Mouse (Mus musculus) kidney, postnatal 0 days (tissue): ENCODE data around the gene Zbtb42. TPM values are rescaled to one million over a fixed set of nuclear protein-coding genes. Genes with fewer than 3 reads are reported as not detected.
A peak's percentile ranks its signal among the peaks of the same experiment; 100 is the strongest.

Experiments
- ATAC-seq: fragments of 200-750 bp; cut with Nextera tagmentation; replicated peaks from 2 replicates; pipeline ENCODE4 v1.8.0; 2017; ENCODE audit warnings: low read depth, moderate number of reproducible peaks, moderate TSS enrichment, moderate library complexity; ENCODE audit not compliant: low FRiP score
- DNase-seq: peaks from one replicate; pipeline ENCODE4 v3.0.0-alpha.2; 2016; ENCODE audit warnings: low spot score
- H3K27ac ChIP-seq: fragments of 300-500 bp; sonication (generic); 2 replicates; pipeline ENCODE4 v1.5.1; 2014; ENCODE audit warnings: mild to moderate bottlenecking
- H3K27me3 ChIP-seq: fragments of 300-500 bp; sonication (generic); 2 replicates; pipeline ENCODE4 v1.6.1; 2014; ENCODE audit warnings: low read length, mixed read lengths; ENCODE audit not compliant: insufficient read depth
- H3K36me3 ChIP-seq: fragments of 300-500 bp; sonication (generic); 2 replicates; pipeline ENCODE4 v1.6.1; 2014; ENCODE audit warnings: low read length, mixed read lengths; ENCODE audit not compliant: insufficient read depth
- H3K4me1 ChIP-seq: fragments of 300-500 bp; sonication (generic); replicated peaks from 2 replicates; pipeline ENCODE4 v1.6.1; 2014; ENCODE audit warnings: antibody characterized with exemption, low read length, mixed read lengths; ENCODE audit not compliant: insufficient read depth
- H3K4me2 ChIP-seq: fragments of 300-500 bp; sonication (generic); 2 replicates; pipeline ENCODE4 v1.6.1; 2014; ENCODE audit warnings: mild to moderate bottlenecking, low read length, moderate library complexity, mixed read lengths
- H3K4me3 ChIP-seq: fragments of 300-500 bp; sonication (generic); replicated peaks from 2 replicates; pipeline ENCODE4 v1.5.1; 2014; ENCODE audit warnings: low read depth, low read length
- H3K9ac ChIP-seq: fragments of 300-500 bp; sonication (generic); 2 replicates; pipeline ENCODE4 v1.6.1; 2014; ENCODE audit warnings: low read depth, low read length
- H3K9me3 ChIP-seq: fragments of 300-500 bp; sonication (generic); replicated peaks from 2 replicates; pipeline ENCODE4 v1.6.1; 2016; ENCODE audit warnings: low read length, inconsistent platforms, mixed read lengths
- CTCF ChIP-seq: IDR thresholded peaks from 2 replicates; pipeline ENCODE4 v1.5.1; 2016; ENCODE audit warnings: antibody characterized with exemption, low read depth, mild to moderate bottlenecking, moderate library complexity
- WGBS: fragments of 180-500 bp; shearing (Covaris S2); extraction: QIAGEN DNeasy Blood & Tissue Kit; methylation state at CpG from one replicate; pipeline ENCODE4 v1.1.7; 2014; 5-methylcytosine and 5-hydroxymethylcytosine counted together
- polyA plus RNA-seq: library from polyadenylated mRNA; unstranded; fragments of >200 nt; fragmentation: Nextera tagmentation; extraction: Ambion mirVana; gene quantifications from 2 replicates; pipeline ENCODE4 v1.2.1, GENCODE M21; 2015

Gene Zbtb42
- polyA plus RNA-seq, 1 experiment from 2014 or later = 6.7 TPM

GRCm38 (mm10) chr12:112646139-112646538 lies 32.5 kb upstream of the Zbtb42 start:
- DNase-seq (no peak), ATAC-seq (no peak)
- Histone ChIP-seq H3K27me3 (no peaks in the 10 kb centered on the region), H3K27ac (0 out of 2 replicates have a peak overlapping the region, but pooled peaks have one; percentile 90), H3K9ac (peak overlapping the region; percentile 28; the same call in 1 of the 2 replicates), H3K4me3 (peak overlapping the region; percentile 75), H3K36me3 (peaks cover 21% of the 10 kb centered on the region; the same call in 1 of the 2 replicates), H3K4me1 (no peaks in the 10 kb centered on the region; the same call in 1 of the 2 replicates), H3K9me3 (no peaks in the 10 kb centered on the region), H3K4me2 (peak overlapping the region; percentile 92)
- 30% methylated on average over 6 of the region's 6 CpGs for WGBS
- TF ChIP-seq CTCF = no peak

DNA sequence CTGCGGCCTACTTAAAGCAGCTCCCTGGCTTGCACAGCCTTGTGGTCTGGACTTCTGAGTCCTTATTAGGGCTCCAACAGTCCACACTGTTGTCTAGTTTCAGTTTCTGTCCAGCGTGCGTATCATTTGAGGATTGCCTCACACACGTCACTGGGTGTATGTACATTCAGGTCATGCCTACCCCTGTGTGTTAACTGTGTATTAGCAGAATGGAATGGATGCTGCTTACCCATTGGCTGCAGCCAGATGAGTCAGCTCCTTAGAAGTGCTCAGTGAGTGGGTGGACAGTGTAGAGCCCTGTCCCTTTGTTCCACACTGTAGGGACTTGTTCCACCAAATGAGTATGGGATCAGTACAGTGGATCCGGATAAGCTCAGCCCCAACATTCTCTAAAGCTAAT lies 30.5 kb upstream of the Zbtb42 start:
- no peak for DNase-seq
- H3K36me3 ChIP-seq = peaks cover 33% of the 10 kb centered on the region; the same call in 1 of the 2 replicates
- H3K4me2 ChIP-seq = no peak overlapping the region
- TF ChIP-seq CTCF = no peak
- H3K27ac ChIP-seq = no peak overlapping the region
- no peaks in the 10 kb centered on the region; the same call in 1 of the 2 replicates for H3K4me1 ChIP-seq
- H3K27me3 ChIP-seq = no peaks in the 10 kb centered on the region
- WGBS = 93% methylated on average over 5 of the region's 5 CpGs
- H3K9me3 ChIP-seq = no peaks in the 10 kb centered on the region
- ATAC-seq = no peak
- no peak overlapping the region for H3K9ac ChIP-seq
- H3K4me3 ChIP-seq = no peak overlapping the region

GRCm38 (mm10) chr12:112651778-112652439 lies 26.7 kb upstream of the Zbtb42 start:
- DNase-seq (no peak), ATAC-seq (no peak)
- no peak overlapping the region for H3K4me2 ChIP-seq
- 75% methylated on average over 5 of the region's 5 CpGs for WGBS
- H3K36me3 ChIP-seq = peaks cover 65% of the 10 kb centered on the region
- no peaks in the 10 kb centered on the region for H3K4me1 ChIP-seq
- H3K27me3 ChIP-seq = no peaks in the 10 kb centered on the region
- no peak overlapping the region for H3K9ac ChIP-seq
- H3K27ac ChIP-seq = no peak overlapping the region
- H3K4me3 ChIP-seq = no peak overlapping the region
- no peaks in the 10 kb centered on the region for H3K9me3 ChIP-seq
- no peak for TF ChIP-seq CTCF

DNA sequence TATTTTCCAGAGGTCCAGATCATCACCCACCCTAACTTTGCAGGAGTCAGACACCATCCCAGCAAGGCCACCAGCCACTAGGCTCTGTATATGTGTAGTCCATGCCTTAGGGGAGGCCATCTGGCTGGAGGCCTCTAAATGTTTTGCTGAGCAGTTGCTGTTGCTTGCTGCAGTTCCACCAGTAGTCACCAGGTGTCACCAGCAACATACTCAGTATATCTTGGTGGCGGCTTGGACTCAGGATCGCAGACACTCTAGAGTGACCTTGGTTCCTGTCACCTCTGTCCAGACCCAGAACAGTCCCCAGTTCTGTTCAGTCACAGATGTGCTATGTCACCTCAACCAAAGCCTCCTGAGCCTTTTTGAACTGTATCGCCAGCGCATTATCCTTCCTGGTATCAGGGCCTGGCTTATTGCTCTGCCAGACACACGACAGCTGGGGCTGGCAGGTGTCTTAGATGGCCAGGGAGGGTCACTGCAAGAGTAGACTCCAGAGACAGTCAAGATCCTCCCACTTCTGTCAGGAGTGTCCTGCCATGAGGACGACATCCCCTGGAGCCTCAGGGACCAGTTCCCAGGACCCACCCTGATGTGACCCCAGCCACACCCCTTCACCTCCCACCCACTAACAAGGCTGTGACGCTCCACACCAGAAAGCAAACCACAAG lies 25.3 kb upstream of the Zbtb42 start:
- peak; percentile 91 for DNase-seq
- WGBS = 36% methylated on average over 7 of the region's 7 CpGs
- H3K4me1 ChIP-seq = no peaks in the 10 kb centered on the region
- ATAC-seq = peak; percentile 57
- no peaks in the 10 kb centered on the region for H3K27me3 ChIP-seq
- H3K36me3 ChIP-seq = peaks cover 77% of the 10 kb centered on the region
- no peak overlapping the region for H3K4me2 ChIP-seq
- H3K4me3 ChIP-seq = no peak overlapping the region
- peak; percentile 97 for TF ChIP-seq CTCF
- H3K27ac ChIP-seq = no peak overlapping the region
- no peak overlapping the region for H3K9ac ChIP-seq
- no peaks in the 10 kb centered on the region for H3K9me3 ChIP-seq

DNA sequence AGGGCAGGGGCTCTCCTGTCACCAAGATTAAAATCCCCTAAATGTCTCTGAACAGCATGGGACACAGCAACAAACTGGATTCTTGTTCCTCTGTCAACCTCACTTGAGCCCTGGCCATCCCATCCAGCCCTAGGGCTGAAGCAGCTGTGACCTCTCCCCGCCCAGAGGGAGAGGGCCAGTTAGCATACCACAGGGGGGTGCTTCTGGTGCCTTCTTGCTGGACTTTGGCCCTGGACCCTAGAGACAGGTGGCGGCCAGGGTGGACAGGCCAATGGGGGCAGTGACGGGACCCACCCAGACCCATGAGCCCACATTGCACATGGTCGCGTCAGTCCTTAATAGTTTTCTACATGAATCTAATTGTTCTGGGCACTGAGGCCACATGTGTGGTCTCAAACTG lies 24.6 kb upstream of the Zbtb42 start:
- Histone ChIP-seq H3K27me3 (no peaks in the 10 kb centered on the region), H3K27ac (0 out of 2 replicates have a peak overlapping the region, but pooled peaks have one; percentile 26), H3K36me3 (peaks cover 77% of the 10 kb centered on the region), H3K4me1 (no peaks in the 10 kb centered on the region), H3K4me2 (no peak overlapping the region), H3K9me3 (no peaks in the 10 kb centered on the region), H3K9ac (no peak overlapping the region), H3K4me3 (no peak overlapping the region)
- ATAC-seq (no peak), DNase-seq (no peak)
- WGBS = 78% methylated on average over 5 of the region's 5 CpGs
- TF ChIP-seq CTCF = no peak

GRCm38 (mm10) chr12:112658619-112659018 lies 20.0 kb upstream of the Zbtb42 start:
- no peak overlapping the region for H3K9ac ChIP-seq
- peaks cover 82% of the 10 kb centered on the region for H3K36me3 ChIP-seq
- no peak overlapping the region for H3K27ac ChIP-seq
- no peak for TF ChIP-seq CTCF
- peaks cover 19% of the 10 kb centered on the region; the same call in 1 of the 2 replicates for H3K4me1 ChIP-seq
- H3K4me3 ChIP-seq = no peak overlapping the region
- no peak for DNase-seq
- no peaks in the 10 kb centered on the region for H3K9me3 ChIP-seq
- H3K27me3 ChIP-seq = no peaks in the 10 kb centered on the region
- H3K4me2 ChIP-seq = no peak overlapping the region
- ATAC-seq = no peak
- 86% methylated on average over 7 of the region's 7 CpGs for WGBS
